12 mouse cellular contexts compared by ENCODE assay signal in the genomic region with DNA sequence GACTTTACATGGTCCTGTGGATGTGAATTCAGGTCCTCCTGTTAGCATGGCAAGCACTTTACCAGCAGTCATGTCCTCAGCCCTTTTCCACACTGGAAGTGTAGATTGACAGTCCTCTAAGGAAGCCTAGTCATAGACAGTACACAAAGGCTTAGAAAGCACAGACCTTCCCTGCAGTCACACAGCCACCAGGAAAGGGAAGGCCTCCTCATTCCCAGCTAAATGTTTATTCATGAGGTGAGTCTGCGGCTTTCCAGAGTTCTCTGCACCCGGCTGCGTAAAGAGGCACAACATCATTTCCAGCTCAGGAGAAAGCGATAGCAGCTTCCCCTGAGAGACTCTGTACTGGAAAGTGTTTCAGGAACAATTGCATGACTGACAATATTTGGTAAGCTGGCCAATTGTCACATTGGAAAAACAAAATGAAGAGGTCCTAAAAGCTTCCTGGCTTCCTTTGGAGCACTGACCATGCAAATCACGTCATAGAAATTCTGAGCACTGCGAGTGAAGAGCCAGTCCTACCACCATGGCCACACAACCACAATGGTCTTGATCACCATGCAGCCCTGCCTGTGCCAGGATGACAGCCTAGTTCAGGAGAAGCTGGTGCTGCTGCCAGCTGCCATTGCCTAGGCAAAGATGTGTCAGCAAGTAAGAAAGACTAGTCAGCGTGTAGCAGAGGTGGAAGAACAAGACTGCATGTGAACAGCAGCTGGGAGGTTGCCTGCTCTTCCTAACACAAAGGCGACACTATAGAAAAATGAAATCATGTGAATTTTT.
DNase-seq lines count a peak whose midpoint lies in the region; ATAC-seq and TF ChIP-seq lines count a peak whose summit lies in the region.
"Had no signal": no experiment of that assay in that cellular context is flagged by ENCODE, and none has a peak within 500 bp of the region (broad histone marks: within the 10 kb centered on the region; RNA-seq: fewer than 3 reads in every experiment).

No protein-coding gene starts in this region.

- no peak overlapping the region for H3K9ac ChIP-seq in forebrain, embryonic 13.5 days
- no peak overlapping the region for H3K9ac ChIP-seq in hindbrain, embryonic 16.5 days (ENCODE audit: low read depth, low read length)
- no peak overlapping the region for H3K9ac ChIP-seq in midbrain, postnatal 0 days (replicated peaks; ENCODE audit: low read length, poor library complexity, severe bottlenecking)
- H3K9ac ChIP-seq in kidney, embryonic 14.5 days (ENCODE audit: low read depth, low read length): no peak overlapping the region
- H3K9ac ChIP-seq: heart, embryonic 15.5 days; lung, embryonic 14.5 days had no signal

- no peak overlapping the region for H3K27ac ChIP-seq in forebrain, embryonic 13.5 days
- H3K27ac ChIP-seq in hindbrain, embryonic 16.5 days (ENCODE audit: low read depth, low read length): no peak overlapping the region; the same call in 1 of the 2 replicates
- H3K27ac ChIP-seq in midbrain, postnatal 0 days (ENCODE audit: low read depth, low read length): no peak overlapping the region
- H3K27ac ChIP-seq in kidney, embryonic 14.5 days (ENCODE audit: low read depth, low read length): no peak overlapping the region
- H3K27ac ChIP-seq: heart, embryonic 15.5 days had no signal

- no peaks in the 10 kb centered on the region for H3K36me3 ChIP-seq in forebrain, embryonic 13.5 days (ENCODE audit: poor library complexity, severe bottlenecking)
- H3K36me3 ChIP-seq in hindbrain, embryonic 16.5 days (ENCODE audit: control insufficient read depth, insufficient read depth, low read length): no peaks in the 10 kb centered on the region
- no peaks in the 10 kb centered on the region for H3K36me3 ChIP-seq in midbrain, postnatal 0 days (ENCODE audit: insufficient read depth, low read length)
- H3K36me3 ChIP-seq in kidney, embryonic 14.5 days (ENCODE audit: control insufficient read depth, insufficient read depth, low read length): no peaks in the 10 kb centered on the region
- H3K36me3 ChIP-seq: heart, embryonic 15.5 days had no signal

- peak overlapping the region; percentile 16; the same call in 1 of the 2 replicates for H3K4me2 ChIP-seq in forebrain, embryonic 13.5 days
- no peak overlapping the region for H3K4me2 ChIP-seq in hindbrain, embryonic 16.5 days (ENCODE audit: low read length)
- H3K4me2 ChIP-seq in midbrain, postnatal 0 days (ENCODE audit: low read depth, low read length, poor library complexity, severe bottlenecking): no peak overlapping the region
- H3K4me2 ChIP-seq in kidney, embryonic 14.5 days (replicated peaks; ENCODE audit: low read depth, low read length): no peak overlapping the region
- H3K4me2 ChIP-seq: heart, embryonic 15.5 days; lung, embryonic 14.5 days had no signal

- WGBS in forebrain, embryonic 13.5 days: 40% methylated on average over 8 of the region's 8 CpGs
- WGBS in hindbrain, embryonic 16.5 days: 24% methylated on average over 8 of the region's 8 CpGs
- WGBS in midbrain, postnatal 0 days: 30% methylated on average over 8 of the region's 8 CpGs
- WGBS in kidney, embryonic 14.5 days: 65% methylated on average over 8 of the region's 8 CpGs

- peak; percentile 36 for DNase-seq in layer of hippocampus, adult 9-11 months
- DNase-seq in layer of hippocampus, postnatal 10 days (ENCODE audit: low spot score in 2 of 2): no peak
- DNase-seq in midbrain, postnatal 0 days (ENCODE audit: low spot score): peak; percentile 46
- DNase-seq in urinary bladder, postnatal 10 days (ENCODE audit: low spot score): no peak
- no peak for DNase-seq in ovary, postnatal 14 days (ENCODE audit: low spot score)
- DNase-seq: adrenal gland, postnatal 14 days; kidney, postnatal 14 days; lung, embryonic 14.5 days had no signal

- TF ChIP-seq CTCF in midbrain, postnatal 0 days (IDR thresholded peaks at IDR 0.05): no peak

- no peak overlapping the region for H3K4me3 ChIP-seq in forebrain, embryonic 13.5 days
- no peak overlapping the region for H3K4me3 ChIP-seq in hindbrain, embryonic 16.5 days (ENCODE audit: low read length)
- no peak overlapping the region for H3K4me3 ChIP-seq in midbrain, postnatal 0 days (ENCODE audit: low read depth, low read length)
- H3K4me3 ChIP-seq in kidney, embryonic 14.5 days (ENCODE audit: low read length): no peak overlapping the region
- H3K4me3 ChIP-seq: heart, embryonic 15.5 days had no signal

- peak; percentile 79 for ATAC-seq in forebrain, embryonic 13.5 days
- peak; percentile 91 for ATAC-seq in hindbrain, embryonic 16.5 days
- peak; percentile 58; the same call in 1 of the 2 replicates for ATAC-seq in midbrain, postnatal 0 days (ENCODE audit: low FRiP score)
- ATAC-seq in kidney, embryonic 14.5 days (ENCODE audit: low FRiP score, low TSS enrichment): no peak

- no peaks in the 10 kb centered on the region for H3K9me3 ChIP-seq in forebrain, embryonic 13.5 days (replicated peaks)
- no peaks in the 10 kb centered on the region for H3K9me3 ChIP-seq in hindbrain, embryonic 16.5 days (ENCODE audit: control insufficient read depth, low read length)
- no peaks in the 10 kb centered on the region for H3K9me3 ChIP-seq in midbrain, postnatal 0 days (ENCODE audit: low read length)
- no peaks in the 10 kb centered on the region for H3K9me3 ChIP-seq in kidney, embryonic 14.5 days (ENCODE audit: control insufficient read depth, low read length)
- H3K9me3 ChIP-seq: heart, embryonic 15.5 days had no signal

- H3K27me3 ChIP-seq in forebrain, embryonic 13.5 days: no peaks in the 10 kb centered on the region
- no peaks in the 10 kb centered on the region for H3K27me3 ChIP-seq in hindbrain, embryonic 16.5 days (replicated peaks; ENCODE audit: control insufficient read depth, insufficient read depth, low read length)
- H3K27me3 ChIP-seq in midbrain, postnatal 0 days (ENCODE audit: insufficient read depth, low read length): no peaks in the 10 kb centered on the region
- H3K27me3 ChIP-seq in kidney, embryonic 14.5 days (ENCODE audit: control insufficient read depth, insufficient read depth, low read length): no peaks in the 10 kb centered on the region
- H3K27me3 ChIP-seq: heart, embryonic 15.5 days had no signal

- H3K4me1 ChIP-seq in forebrain, embryonic 13.5 days: peaks cover 18% of the 10 kb centered on the region
- H3K4me1 ChIP-seq in hindbrain, embryonic 16.5 days (ENCODE audit: control insufficient read depth, insufficient read depth, low read depth, low read length): peaks cover 3% of the 10 kb centered on the region
- no peaks in the 10 kb centered on the region for H3K4me1 ChIP-seq in midbrain, postnatal 0 days (ENCODE audit: insufficient read depth, low read length)
- no peaks in the 10 kb centered on the region for H3K4me1 ChIP-seq in kidney, embryonic 14.5 days (ENCODE audit: control insufficient read depth, insufficient read depth, low read length)

Comparison
In these comparisons a context has a peak if more than half of its experiments do, and no peak if none do; other contexts are left out.
1. DNase-seq: peak in layer of hippocampus, adult 9-11 months (single experiment) and midbrain, postnatal 0 days (single experiment); none in layer of hippocampus, postnatal 10 days (0 of 2), urinary bladder, postnatal 10 days (single experiment) and ovary, postnatal 14 days (single experiment).